In genomic region chr11:41937979-41938378, GRCm38 (mm10) we compare ENCODE assay signal across 21 mouse cellular contexts.
DNase-seq lines count a peak whose midpoint lies in the region; TF ChIP-seq lines count a peak whose summit lies in the region.
"Had no signal": no experiment of that assay in that cellular context is flagged by ENCODE, and none has a peak within 500 bp of the region (broad histone marks: within the 10 kb centered on the region; RNA-seq: fewer than 3 reads in every experiment).

No protein-coding gene starts in this region.

- TF ChIP-seq CTCF in layer of hippocampus, adult 2 months (conservative IDR thresholded peaks at IDR 0.05) = no peak
- TF ChIP-seq CTCF in brain, embryonic 14.5 days (IDR thresholded peaks at IDR 0.05; ENCODE audit: borderline replicate concordance, extremely low read depth, insufficient read depth, insufficient read length) = no peak

- peak overlapping the region; percentile 48; the same call in 1 of the 2 replicates for H3K27ac ChIP-seq in layer of hippocampus, adult 2 months
- H3K27ac ChIP-seq: embryonic facial prominence, embryonic 15.5 days; hindbrain, embryonic 10.5 days; hindbrain, embryonic 13.5 days; intestine, embryonic 15.5 days had no signal

- H3K4me3 ChIP-seq in layer of hippocampus, adult 2 months = no peak overlapping the region
- H3K4me3 ChIP-seq: embryonic facial prominence, embryonic 15.5 days; hindbrain, embryonic 10.5 days; hindbrain, embryonic 13.5 days; intestine, embryonic 15.5 days had no signal

- TF ChIP-seq POLR2A in brain, embryonic 14.5 days (IDR thresholded peaks at IDR 0.05; ENCODE audit: borderline replicate concordance, extremely low read depth, insufficient read depth, insufficient read length, poor library complexity, severe bottlenecking) = no peak

- DNase-seq in layer of hippocampus, adult 2 months (ENCODE audit: low spot score in 2 of 2) = no peak
- DNase-seq in layer of hippocampus, adult 8-10 months (ENCODE audit: low spot score in 2 of 2) = no peak
- peak; percentile 1 for DNase-seq in retina, postnatal 1 day
- no peak for DNase-seq in retina, embryonic 14.5 days (ENCODE audit: low spot score)
- peak; percentile 14 for DNase-seq in brain, embryonic 14.5 days (ENCODE audit: low read depth)
- DNase-seq in adrenal gland, adult 18-20 months (ENCODE audit: low spot score in 2 of 2) = no peak
- DNase-seq: adrenal gland, postnatal 10 days; adrenal gland, postnatal 36 days; cerebellum, adult 11-12 months; cerebellum, adult 8-10 months; cerebellum, postnatal 10 days; cerebellum, postnatal 36 days; embryo, embryonic 11 days; forebrain, postnatal 0 days; gastrocnemius, postnatal 10 days; gastrocnemius, postnatal 36 days; heart, adult 11 months had no signal

Comparison
In these comparisons a context has a peak if more than half of its experiments do, and no peak if none do; other contexts are left out.
1. DNase-seq: peak in retina, postnatal 1 day (single experiment) and brain, embryonic 14.5 days (single experiment); none in layer of hippocampus, adult 2 months (0 of 2), layer of hippocampus, adult 8-10 months (0 of 2), retina, embryonic 14.5 days (single experiment) and adrenal gland, adult 18-20 months (0 of 2).